Mouse (Mus musculus): Measurements from ENCODE around the gene Phldb2. TPM values are rescaled to one million over a fixed set of nuclear protein-coding genes. Genes with fewer than 3 reads are reported as not detected.

Phldb2 gene
- polyA plus RNA-seq, 1 experiment from 2014 or later = 6.6 TPM

DNA sequence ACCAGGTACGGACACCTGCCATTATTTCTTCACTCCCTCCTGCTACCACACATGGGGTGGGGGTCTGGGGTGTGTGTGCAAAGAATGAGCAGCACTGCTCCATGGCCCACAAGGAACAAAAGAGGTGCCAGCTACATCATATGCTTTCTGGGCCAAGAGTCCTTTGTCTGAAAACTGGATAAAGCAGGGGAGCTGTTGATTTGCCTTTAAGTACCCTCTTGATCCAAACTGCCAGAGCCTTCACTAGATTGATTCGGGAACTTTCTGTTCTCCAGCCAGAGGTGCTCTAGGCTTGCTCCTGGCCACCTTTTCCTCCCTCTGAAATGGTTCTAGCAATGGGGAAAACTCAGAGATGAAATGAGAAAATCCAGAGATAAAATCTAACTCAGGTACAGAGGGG, 164.1 kb downstream of the Phldb2 start:
- WGBS = 72% methylated on average over 2 of the region's 2 CpGs
- H3K4me3 ChIP-seq (ENCODE audit: low read depth, low read length) = no peak overlapping the region

DNA sequence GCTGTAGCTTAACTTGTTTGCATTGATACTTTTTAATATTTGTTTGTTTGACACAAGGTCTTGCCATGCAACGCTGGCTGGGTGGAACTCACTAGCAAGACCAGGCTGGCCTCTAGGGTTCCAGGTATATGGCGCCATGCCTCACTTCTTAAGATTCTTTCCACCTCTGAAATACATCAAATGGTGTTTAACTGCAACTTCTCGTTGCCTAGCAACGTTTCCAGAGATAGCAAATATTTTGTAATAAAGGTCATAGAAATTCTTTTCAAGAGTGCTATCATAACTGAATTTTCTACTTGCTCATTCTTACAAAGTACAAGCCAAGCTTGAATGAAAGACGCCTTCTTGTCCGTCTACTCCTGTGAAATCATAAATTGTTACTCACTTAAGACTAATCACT, 165.7 kb downstream of the Phldb2 start:
- H3K9me3 ChIP-seq (replicated peaks; ENCODE audit: control insufficient read depth, low read length, poor library complexity, severe bottlenecking) = no peaks in the 10 kb centered on the region
- H3K27me3 ChIP-seq (ENCODE audit: control insufficient read depth, insufficient read depth, low read depth, low read length) = no peaks in the 10 kb centered on the region
- no peak overlapping the region for H3K27ac ChIP-seq (ENCODE audit: low read length)
- WGBS = 86% methylated on average over 6 of the region's 6 CpGs
- no peak overlapping the region for H3K4me2 ChIP-seq (ENCODE audit: low read length)
- no peak overlapping the region for H3K4me3 ChIP-seq (ENCODE audit: low read depth, low read length)
- no peaks in the 10 kb centered on the region for H3K36me3 ChIP-seq (ENCODE audit: control insufficient read depth, insufficient read depth, low read length)
- ATAC-seq = no peak
- no peak overlapping the region for H3K9ac ChIP-seq (ENCODE audit: low read depth, low read length)
- H3K4me1 ChIP-seq (ENCODE audit: control insufficient read depth, insufficient read depth, low read length) = no peaks in the 10 kb centered on the region

More for the DNA sequence above, 164.1 kb downstream of the Phldb2 start:
- no peaks in the 10 kb centered on the region for H3K9me3 ChIP-seq (replicated peaks; ENCODE audit: control insufficient read depth, low read length, poor library complexity, severe bottlenecking)
- H3K27me3 ChIP-seq (ENCODE audit: control insufficient read depth, insufficient read depth, low read depth, low read length) = no peaks in the 10 kb centered on the region
- no peaks in the 10 kb centered on the region for H3K36me3 ChIP-seq (ENCODE audit: control insufficient read depth, insufficient read depth, low read length)
- no peak overlapping the region for H3K27ac ChIP-seq (ENCODE audit: low read length)
- ATAC-seq = no peak
- no peaks in the 10 kb centered on the region for H3K4me1 ChIP-seq (ENCODE audit: control insufficient read depth, insufficient read depth, low read length)
- no peak overlapping the region for H3K4me2 ChIP-seq (ENCODE audit: low read length)
- H3K9ac ChIP-seq (ENCODE audit: low read depth, low read length) = no peak overlapping the region

DNA sequence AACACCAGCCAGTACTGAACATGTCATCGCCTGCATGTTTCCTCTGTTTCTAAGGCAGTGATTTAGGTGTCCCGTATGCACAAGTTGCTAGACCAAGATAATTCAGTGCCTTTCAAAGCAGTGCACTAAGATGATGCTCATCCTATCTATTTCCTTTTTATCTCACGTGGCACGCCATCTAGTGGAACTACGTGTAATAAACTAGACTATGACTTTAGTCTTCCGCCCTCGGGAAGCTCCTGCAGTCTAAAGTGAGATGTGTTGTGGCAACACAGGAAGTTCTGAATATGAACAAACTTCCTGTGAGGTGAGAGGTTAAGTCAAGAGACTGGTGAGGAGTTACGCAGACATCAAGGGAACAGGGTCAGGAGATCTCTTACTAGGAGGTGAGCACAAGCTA, 166.8 kb downstream of the Phldb2 start:
- WGBS = 43% methylated on average over 8 of the region's 8 CpGs
- H3K4me2 ChIP-seq (ENCODE audit: low read length) = no peak overlapping the region
- no peaks in the 10 kb centered on the region for H3K27me3 ChIP-seq (ENCODE audit: control insufficient read depth, insufficient read depth, low read depth, low read length)
- H3K27ac ChIP-seq (ENCODE audit: low read length) = no peak overlapping the region
- no peak overlapping the region for H3K4me3 ChIP-seq (ENCODE audit: low read depth, low read length)
- no peak for ATAC-seq
- no peaks in the 10 kb centered on the region for H3K9me3 ChIP-seq (replicated peaks; ENCODE audit: control insufficient read depth, low read length, poor library complexity, severe bottlenecking)
- no peaks in the 10 kb centered on the region for H3K36me3 ChIP-seq (ENCODE audit: control insufficient read depth, insufficient read depth, low read length)
- no peaks in the 10 kb centered on the region for H3K4me1 ChIP-seq (ENCODE audit: control insufficient read depth, insufficient read depth, low read length)
- no peak overlapping the region for H3K9ac ChIP-seq (ENCODE audit: low read depth, low read length)

DNA sequence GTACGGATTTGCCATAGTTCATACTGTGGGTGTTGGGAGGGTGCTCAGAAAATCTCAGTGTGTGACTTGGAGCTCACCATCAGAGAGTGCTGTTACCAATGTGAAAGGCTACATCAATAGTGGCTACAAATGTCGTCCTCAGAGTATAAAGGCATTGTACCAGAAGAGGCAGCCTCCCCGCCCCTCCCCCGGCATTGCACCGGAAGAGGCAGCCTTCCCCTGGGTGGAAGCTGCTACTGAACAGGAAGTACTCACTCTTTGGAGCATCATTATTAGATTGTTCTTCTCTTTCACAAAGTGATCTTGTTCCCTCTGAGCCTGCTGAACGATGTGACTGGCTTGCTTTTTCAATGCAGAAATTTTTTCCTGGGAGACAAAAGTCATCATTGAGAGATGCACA, 173.4 kb downstream of the Phldb2 start:
- no peak overlapping the region for H3K4me2 ChIP-seq (ENCODE audit: low read length)
- H3K27ac ChIP-seq (ENCODE audit: low read length) = no peak overlapping the region
- H3K4me3 ChIP-seq (ENCODE audit: low read depth, low read length) = no peak overlapping the region
- H3K27me3 ChIP-seq (ENCODE audit: control insufficient read depth, insufficient read depth, low read depth, low read length) = no peaks in the 10 kb centered on the region
- 81% methylated on average over 6 of the region's 6 CpGs for WGBS
- H3K36me3 ChIP-seq (ENCODE audit: control insufficient read depth, insufficient read depth, low read length) = no peaks in the 10 kb centered on the region
- H3K4me1 ChIP-seq (ENCODE audit: control insufficient read depth, insufficient read depth, low read length) = no peaks in the 10 kb centered on the region
- no peak for ATAC-seq
- no peak overlapping the region for H3K9ac ChIP-seq (ENCODE audit: low read depth, low read length)
- no peaks in the 10 kb centered on the region for H3K9me3 ChIP-seq (replicated peaks; ENCODE audit: control insufficient read depth, low read length, poor library complexity, severe bottlenecking)

DNA sequence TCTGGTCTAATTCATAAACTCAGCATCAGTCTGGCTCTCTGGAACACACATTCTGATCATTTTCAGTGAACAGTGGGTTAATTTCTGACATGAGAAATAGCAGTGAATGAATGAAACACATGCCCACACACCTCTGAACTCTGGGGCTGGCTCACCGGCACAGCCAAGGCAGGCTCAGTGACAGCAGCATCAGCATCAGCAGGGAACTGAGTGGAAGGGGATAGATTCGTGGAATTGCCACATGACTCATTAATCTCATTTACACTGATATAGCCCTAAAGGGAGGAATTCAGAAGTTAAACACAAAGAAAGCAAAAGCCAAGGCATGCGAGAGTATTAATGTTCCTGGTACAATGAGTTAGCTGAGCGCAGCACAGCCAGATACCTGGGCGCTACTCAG, 178.6 kb downstream of the Phldb2 start:
- H3K4me1 ChIP-seq (ENCODE audit: control insufficient read depth, insufficient read depth, low read length) = no peaks in the 10 kb centered on the region
- no peaks in the 10 kb centered on the region for H3K36me3 ChIP-seq (ENCODE audit: control insufficient read depth, insufficient read depth, low read length)
- no peak overlapping the region for H3K9ac ChIP-seq (ENCODE audit: low read depth, low read length)
- no peak for ATAC-seq
- H3K4me3 ChIP-seq (ENCODE audit: low read depth, low read length) = no peak overlapping the region
- H3K27me3 ChIP-seq (ENCODE audit: control insufficient read depth, insufficient read depth, low read depth, low read length) = no peaks in the 10 kb centered on the region
- no peak overlapping the region for H3K27ac ChIP-seq (ENCODE audit: low read length)
- H3K4me2 ChIP-seq (ENCODE audit: low read length) = no peak overlapping the region
- no peaks in the 10 kb centered on the region for H3K9me3 ChIP-seq (replicated peaks; ENCODE audit: control insufficient read depth, low read length, poor library complexity, severe bottlenecking)
- 82% methylated on average over 5 of the region's 5 CpGs for WGBS

DNA sequence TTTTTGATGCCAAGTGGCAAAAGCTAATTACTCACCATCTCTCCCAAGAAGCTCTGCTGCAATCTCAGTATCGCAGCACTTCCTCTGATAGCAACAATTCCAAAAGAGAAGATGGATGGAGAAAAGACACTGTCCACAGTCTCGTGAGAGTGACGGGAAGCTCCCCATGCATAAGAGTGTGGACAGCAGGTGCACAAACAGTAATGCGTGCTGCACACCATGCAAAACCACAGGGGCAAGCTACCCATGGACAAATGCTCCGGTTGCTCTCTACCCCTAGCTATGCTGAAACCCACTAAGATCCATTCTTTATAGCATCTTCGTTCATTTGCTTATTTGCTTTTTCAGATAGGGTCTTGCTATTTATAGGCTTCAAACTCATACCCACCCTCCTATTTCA, 182.5 kb downstream of the Phldb2 start:
- H3K4me1 ChIP-seq (ENCODE audit: control insufficient read depth, insufficient read depth, low read length) = no peaks in the 10 kb centered on the region; the same call in 1 of the 2 replicates
- 95% methylated on average over 6 of the region's 6 CpGs for WGBS
- H3K9me3 ChIP-seq (replicated peaks; ENCODE audit: control insufficient read depth, low read length, poor library complexity, severe bottlenecking) = no peaks in the 10 kb centered on the region
- no peak overlapping the region for H3K27ac ChIP-seq (ENCODE audit: low read length)
- H3K4me2 ChIP-seq (ENCODE audit: low read length) = no peak overlapping the region
- no peak for ATAC-seq
- H3K36me3 ChIP-seq (ENCODE audit: control insufficient read depth, insufficient read depth, low read length) = no peaks in the 10 kb centered on the region
- H3K9ac ChIP-seq (ENCODE audit: low read depth, low read length) = no peak overlapping the region
- H3K4me3 ChIP-seq (ENCODE audit: low read depth, low read length) = no peak overlapping the region
- H3K27me3 ChIP-seq (ENCODE audit: control insufficient read depth, insufficient read depth, low read depth, low read length) = no peaks in the 10 kb centered on the region

DNA sequence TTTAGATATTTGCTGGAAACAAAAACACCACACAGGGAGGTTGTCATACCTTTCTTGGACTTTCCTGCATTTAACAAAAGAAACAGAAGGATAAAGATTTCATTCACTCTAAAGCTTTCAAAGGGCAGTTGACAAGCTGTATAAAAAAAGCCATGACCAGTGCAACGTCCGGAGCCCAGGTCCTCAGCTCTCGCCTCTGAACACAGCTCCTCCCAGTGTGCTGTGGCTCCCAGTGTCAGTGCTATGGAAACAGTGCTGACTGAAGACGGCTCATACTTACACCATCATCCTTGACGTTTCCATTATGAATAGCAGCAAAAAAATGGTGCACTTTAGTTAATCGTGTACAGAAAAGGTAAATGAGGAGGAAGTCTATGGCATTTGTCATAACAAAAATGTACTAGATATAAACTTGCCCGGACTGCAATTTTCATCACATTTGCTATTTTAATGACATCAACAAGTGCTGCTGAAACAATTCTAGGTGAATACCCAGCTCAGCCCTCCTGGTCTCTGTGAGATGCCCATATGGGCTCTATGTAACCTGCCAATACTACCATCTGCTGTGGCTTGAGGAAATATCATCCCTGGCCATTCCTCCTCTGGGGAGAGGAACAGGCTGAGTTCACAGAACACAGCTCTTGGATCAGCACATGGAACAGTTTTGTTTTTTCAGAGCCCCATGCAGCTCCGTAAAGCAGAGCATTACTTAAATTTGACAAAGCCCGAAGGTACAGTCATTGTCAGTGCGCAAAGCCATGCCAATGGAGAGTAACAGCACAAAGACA, 185.4 kb downstream of the Phldb2 start:
- Histone ChIP-seq H3K9me3 (replicated peaks; ENCODE audit: control insufficient read depth, low read length, poor library complexity, severe bottlenecking) (no peaks in the 10 kb centered on the region), H3K27ac (ENCODE audit: low read length) (no peak overlapping the region), H3K4me2 (ENCODE audit: low read length) (no peak overlapping the region), H3K4me1 (ENCODE audit: control insufficient read depth, insufficient read depth, low read length) (no peaks in the 10 kb centered on the region; the same call in 1 of the 2 replicates), H3K4me3 (ENCODE audit: low read depth, low read length) (no peak overlapping the region), H3K36me3 (ENCODE audit: control insufficient read depth, insufficient read depth, low read length) (no peaks in the 10 kb centered on the region), H3K27me3 (ENCODE audit: control insufficient read depth, insufficient read depth, low read depth, low read length) (no peaks in the 10 kb centered on the region), H3K9ac (ENCODE audit: low read depth, low read length) (no peak overlapping the region)
- ATAC-seq = peak; percentile 82
- WGBS = 58% methylated on average over 10 of the region's 10 CpGs

DNA sequence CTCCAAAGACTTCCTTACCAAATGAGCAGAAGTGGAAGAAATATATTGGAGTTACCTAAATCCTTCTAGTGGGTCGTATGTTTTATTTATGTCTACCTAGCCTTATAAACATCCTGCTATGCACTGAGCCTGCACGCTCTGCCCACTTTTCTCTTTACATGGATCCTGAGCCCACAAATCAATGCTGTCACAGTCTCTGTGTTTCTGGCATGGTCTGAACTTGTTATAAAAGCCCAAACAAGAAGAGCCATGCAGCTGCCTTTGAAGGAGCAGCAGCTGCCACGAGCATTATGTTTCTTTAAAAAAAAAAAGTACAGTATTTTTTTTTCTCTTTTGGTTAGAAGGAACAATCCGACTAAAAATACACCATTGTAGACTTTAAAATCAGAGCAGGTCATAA, 186.0 kb downstream of the Phldb2 start:
- Histone ChIP-seq H3K9me3 (replicated peaks; ENCODE audit: control insufficient read depth, low read length, poor library complexity, severe bottlenecking) (no peaks in the 10 kb centered on the region), H3K9ac (ENCODE audit: low read depth, low read length) (no peak overlapping the region), H3K36me3 (ENCODE audit: control insufficient read depth, insufficient read depth, low read length) (no peaks in the 10 kb centered on the region), H3K27me3 (ENCODE audit: control insufficient read depth, insufficient read depth, low read depth, low read length) (no peaks in the 10 kb centered on the region), H3K4me1 (ENCODE audit: control insufficient read depth, insufficient read depth, low read length) (no peaks in the 10 kb centered on the region; the same call in 1 of the 2 replicates), H3K4me3 (ENCODE audit: low read depth, low read length) (no peak overlapping the region), H3K4me2 (ENCODE audit: low read length) (no peak overlapping the region), H3K27ac (ENCODE audit: low read length) (no peak overlapping the region)
- WGBS = 37% methylated on average over 4 of the region's 4 CpGs
- ATAC-seq = peak; percentile 45

DNA sequence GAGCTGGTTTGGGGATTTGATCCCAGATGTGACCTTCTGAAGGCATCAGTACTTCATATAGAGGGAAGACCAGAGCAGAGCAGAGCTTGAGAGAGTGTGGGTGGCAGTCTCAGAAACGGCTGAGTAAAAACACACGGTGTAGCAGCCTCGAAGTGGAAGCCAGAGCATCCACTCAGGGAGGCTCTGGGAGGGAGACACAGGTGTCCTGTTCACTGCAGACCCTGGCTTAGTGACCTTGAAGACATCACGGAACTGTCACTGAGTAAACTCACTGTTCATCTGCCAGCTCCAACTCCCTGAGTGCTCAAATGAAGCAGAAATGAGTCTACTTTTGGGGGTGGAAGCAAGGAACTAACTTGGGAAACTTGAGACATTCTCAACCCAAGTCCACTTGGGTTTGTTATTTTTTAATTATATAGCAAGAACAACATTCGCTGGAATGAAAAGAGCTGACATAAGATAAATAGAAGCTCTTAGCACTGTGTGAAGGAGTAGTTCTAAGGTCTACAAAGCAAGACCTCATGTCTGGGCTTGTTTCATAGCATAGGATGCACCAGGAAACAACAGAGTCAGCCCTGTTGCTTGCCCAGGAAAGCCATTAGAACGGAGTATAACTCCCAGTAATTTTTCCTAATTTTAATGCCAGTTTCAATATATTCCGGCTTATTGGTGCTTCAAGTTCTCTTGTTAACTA, 187.4 kb downstream of the Phldb2 start:
- no peaks in the 10 kb centered on the region; the same call in 1 of the 2 replicates for H3K4me1 ChIP-seq (ENCODE audit: control insufficient read depth, insufficient read depth, low read length)
- H3K9ac ChIP-seq (ENCODE audit: low read depth, low read length) = no peak overlapping the region
- H3K4me3 ChIP-seq (ENCODE audit: low read depth, low read length) = no peak overlapping the region
- H3K27me3 ChIP-seq (ENCODE audit: control insufficient read depth, insufficient read depth, low read depth, low read length) = no peaks in the 10 kb centered on the region
- no peak for ATAC-seq
- H3K36me3 ChIP-seq (ENCODE audit: control insufficient read depth, insufficient read depth, low read length) = no peaks in the 10 kb centered on the region
- no peaks in the 10 kb centered on the region for H3K9me3 ChIP-seq (replicated peaks; ENCODE audit: control insufficient read depth, low read length, poor library complexity, severe bottlenecking)
- 91% methylated on average over 7 of the region's 7 CpGs for WGBS
- no peak overlapping the region for H3K27ac ChIP-seq (ENCODE audit: low read length)
- no peak overlapping the region for H3K4me2 ChIP-seq (ENCODE audit: low read length)

All from midbrain, embryonic 16.5 days (tissue).